Mouse (Mus musculus) hindbrain, embryonic 15.5 days (tissue): Measurements from ENCODE around the gene Pot1a. TPM values are rescaled to one million over a fixed set of nuclear protein-coding genes. Genes with fewer than 3 reads are reported as not detected.

Experiments used
- ATAC-seq: fragments of 200-750 bp; cut with Nextera tagmentation; 2 replicates; pipeline ENCODE4 v1.8.0; 2017; ENCODE audit warnings: low read depth, moderate number of reproducible peaks, moderate TSS enrichment; ENCODE audit not compliant: low FRiP score
- H3K27ac ChIP-seq: fragments of 300-500 bp; sonication (generic); replicated peaks from 2 replicates; pipeline ENCODE4 v1.5.1; 2015; ENCODE audit warnings: mild to moderate bottlenecking, inconsistent platforms
- H3K27me3 ChIP-seq: fragments of 300-500 bp; sonication (generic); 2 replicates; pipeline ENCODE4 v1.6.1; 2015; ENCODE audit warnings: control low read depth, inconsistent platforms
- H3K36me3 ChIP-seq: fragments of 300-500 bp; sonication (generic); 2 replicates; pipeline ENCODE4 v1.6.1; 2015; ENCODE audit warnings: control low read depth, inconsistent platforms
- H3K4me1 ChIP-seq: fragments of 300-500 bp; sonication (generic); replicated peaks from 2 replicates; pipeline ENCODE4 v1.6.1; 2015; ENCODE audit warnings: control low read depth, inconsistent platforms
- H3K4me2 ChIP-seq: fragments of 300-500 bp; sonication (generic); 2 replicates; pipeline ENCODE4 v1.6.1; 2015; ENCODE audit warnings: moderate library complexity, mild to moderate bottlenecking, inconsistent platforms
- H3K4me3 ChIP-seq: fragments of 300-500 bp; sonication (generic); 2 replicates; pipeline ENCODE4 v1.5.1; 2015; ENCODE audit warnings: mild to moderate bottlenecking, inconsistent platforms
- H3K9ac ChIP-seq: fragments of 300-500 bp; sonication (generic); 2 replicates; pipeline ENCODE4 v1.6.1; 2015; ENCODE audit warnings: inconsistent platforms
- H3K9me3 ChIP-seq: fragments of 300-500 bp; sonication (generic); 2 replicates; pipeline ENCODE4 v1.6.1; 2016; ENCODE audit warnings: control low read depth, inconsistent platforms
- WGBS: fragments of 180-500 bp; shearing (Covaris S2); methylation state at CpG from one replicate; pipeline ENCODE4 v1.1.7; 2015; 5-methylcytosine and 5-hydroxymethylcytosine counted together
- polyA plus RNA-seq: library from polyadenylated mRNA; unstranded; fragments of >200 nt; fragmentation: Nextera tagmentation; extraction: Ambion mirVana; gene quantifications from 2 replicates; pipeline ENCODE4 v1.2.1, GENCODE M21; 2015

The Pot1a gene
- polyA plus RNA-seq, 1 experiment from 2014 or later, result 26.9 TPM

GRCm38 (mm10) chr6:25709250-25709895 is 99.7 kb downstream of the Pot1a start:
- H3K4me1 ChIP-seq, result no peaks in the 10 kb centered on the region
- no peak overlapping the region for H3K4me2 ChIP-seq
- H3K9me3 ChIP-seq, result no peaks in the 10 kb centered on the region
- H3K27me3 ChIP-seq, result no peaks in the 10 kb centered on the region
- H3K4me3 ChIP-seq, result no peak overlapping the region
- no peaks in the 10 kb centered on the region for H3K36me3 ChIP-seq
- H3K27ac ChIP-seq, result no peak overlapping the region
- ATAC-seq, result no peak
- H3K9ac ChIP-seq, result no peak overlapping the region
- WGBS, result 43% methylated on average over 6 of the region's 6 CpGs

- no peaks in the 10 kb centered on the region for H3K27me3 ChIP-seq
- H3K36me3 ChIP-seq, result no peaks in the 10 kb centered on the region
- H3K9ac ChIP-seq, result no peak overlapping the region
- no peaks in the 10 kb centered on the region for H3K4me1 ChIP-seq
- whole genome bisulfite sequencing, result 40% methylated on average over 2 of the region's 2 CpGs
- no peak for ATAC-seq
- no peak overlapping the region for H3K4me3 ChIP-seq
- no peaks in the 10 kb centered on the region for H3K9me3 ChIP-seq
- no peak overlapping the region for H3K4me2 ChIP-seq
- no peak overlapping the region for H3K27ac ChIP-seq
These were observed 109.1 kb downstream of the Pot1a start for GRCm38 (mm10) chr6:25699956-25700355.

Other genes with a start within 250 kb of the Pot1a start
- 5.1 and 5.8 TPM in 2 replicates for gene Gpr37, start 118.5 kb downstream of the Pot1a start, polyA plus RNA-seq